Mouse (Mus musculus) kidney, adult 2 months (tissue): ENCODE measurements around the gene Cd200r4.

ENCODE experiments used
- CTCF ChIP-seq: fragments of 200-500 bp; conservative IDR thresholded peaks from 2 replicates; pipeline ENCODE4 v1.5.1; 2011; ENCODE audit warnings: low read depth, mild to moderate bottlenecking, control low read depth, low read length, moderate library complexity, mixed read lengths; ENCODE audit not compliant: insufficient read depth, insufficient read length
- POLR2A ChIP-seq: fragments of 200-500 bp; IDR thresholded peaks from one replicate; pipeline ENCODE4 v1.6.1; 2011; ENCODE audit warnings: low read depth, low read length, control low read depth

- TF ChIP-seq CTCF (no peak), POLR2A (no peak)
Observed at GRCm38 (mm10) chr16:44773673-44774072, 37.9 kb upstream of the Cd200r4 start.
